Mouse (Mus musculus) Patski (cell line): ENCODE data around the gene Dppa5a. TPM values are rescaled to one million over a fixed set of nuclear protein-coding genes. Genes with fewer than 3 reads are reported as not detected.
"Not testable (repeated sequence)": the region's sequence is repeated elsewhere in the genome, so short reads cannot be mapped to it uniquely, and the experiment has no call there.

Experiments used
- ATAC-seq: fragments of 100-300 bp; one replicate; pipeline ENCODE4 v1.8.0; 2021
- CTCF ChIA-PET: fragments of 350-600 bp; sonication (Branson Sonifier 250); formaldehyde crosslinking; loops from one replicate; lab custom pipeline; 2022; ENCODE audit warnings: inconsistent platforms; lab: Charles Lee
- POLR2A ChIA-PET: fragments of 350-600 bp; sonication (Branson Sonifier 250); formaldehyde crosslinking; loops from one replicate; lab custom pipeline; 2022; ENCODE audit warnings: antibody characterized with exemption, inconsistent platforms; lab: Charles Lee
- DNase-seq: peaks from one replicate; pipeline ENCODE4 v3.0.0-alpha.2; 2011; ENCODE audit warnings: low read depth, low spot score
- H3K27me3 ChIP-seq: fragments of 371-371 bp; one replicate; pipeline ENCODE4 v1.5.1; 2021
- CTCF ChIP-seq: fragments of 100-300 bp; IDR thresholded peaks from one replicate; pipeline ENCODE4 v1.5.1; 2021
- in situ Hi-C: fragments of 300-500 bp; cut with MboI; formaldehyde crosslinking; loops from 3 replicates; pipeline ENCODE4 v1.11.1; 2018; ENCODE audit warnings: low pct_unique_long_range_greater_than_20kb, mixed read lengths
- polyA plus RNA-seq: library from polyadenylated mRNA; unstranded; gene quantifications from one replicate; pipeline ENCODE4 v1.2.3, GENCODE M21; 2021

The Dppa5a gene
- polyA plus RNA-seq = not detected

- in situ Hi-C loops = loop anchor here (25.0 kb wide), 1 partner anchor 169 kb away; no protein-coding TSS in a partner anchor
- POLR2A ChIA-PET, DNase-seq, H3K27me3 ChIP-seq, ATAC-seq, CTCF ChIA-PET: not testable (repeated sequence)
Measured at GRCm38 (mm10) chr9:78367959-78368358, at the start of gene Dppa5a. Gene Dppa5a (minus strand): TSS chr9:78368177.

DNA sequence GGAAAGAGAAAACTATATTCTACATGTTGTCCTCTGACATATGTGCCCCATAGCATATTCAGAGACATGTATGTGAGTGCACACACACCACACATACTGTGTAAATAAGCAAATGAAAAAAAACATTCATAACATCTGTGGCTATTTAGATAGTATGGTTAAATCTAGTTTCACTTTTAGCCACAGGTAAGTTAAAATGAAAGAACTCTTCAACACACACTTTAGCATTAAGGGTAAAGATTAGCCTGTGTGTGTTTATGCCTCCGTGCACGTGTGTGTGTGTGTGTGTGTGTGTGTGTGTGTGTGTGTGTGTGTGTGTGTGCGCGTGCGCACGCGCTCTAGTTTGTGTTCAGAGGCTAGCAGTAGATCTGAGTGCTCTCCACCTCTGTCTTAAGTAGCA lies 33.6 kb upstream of the Dppa5a start:
- no peak for DNase-seq
- POLR2A ChIA-PET = no interaction called here
- CTCF ChIA-PET = no interaction called here
- in situ Hi-C loops = no loop called here
- peaks cover 16% of the 10 kb centered on the region for H3K27me3 ChIP-seq
- no peak for TF ChIP-seq CTCF
- no peak for ATAC-seq

GRCm38 (mm10) chr9:78400570-78400969 lies 32.6 kb upstream of the Dppa5a start:
- CTCF ChIA-PET = no interaction called here
- in situ Hi-C loops = no loop called here
- TF ChIP-seq CTCF = no peak
- POLR2A ChIA-PET = no interaction called here
- DNase-seq (no peak), ATAC-seq (no peak)
- H3K27me3 ChIP-seq = peaks cover 19% of the 10 kb centered on the region

DNA sequence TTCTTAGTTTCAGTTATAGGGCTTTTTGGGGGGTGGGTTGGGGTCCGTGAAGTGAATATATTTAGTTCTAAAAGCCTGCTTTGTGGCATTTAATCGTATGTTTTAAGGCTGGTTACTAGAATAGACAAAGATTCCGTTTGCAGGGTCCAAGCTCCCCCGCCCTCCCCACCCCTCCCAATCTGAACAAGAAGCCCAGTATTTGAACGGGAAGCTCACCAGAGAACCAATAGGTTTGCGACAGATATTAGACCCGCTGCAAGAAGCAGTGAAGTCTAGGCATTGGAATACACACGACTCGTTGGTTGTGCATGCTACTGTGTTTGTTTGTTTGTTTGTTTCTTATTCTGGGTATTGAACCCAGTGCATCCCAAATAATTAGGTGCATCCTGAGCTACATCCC lies 28.5 kb upstream of the Dppa5a start:
- peaks cover 35% of the 10 kb centered on the region for H3K27me3 ChIP-seq
- in situ Hi-C loops = no loop called here
- no peak for TF ChIP-seq CTCF
- no peak for DNase-seq
- ChIA-PET POLR2A (no interaction called here), CTCF (interaction anchor here (0.7 kb wide), 1 partner anchor 10 kb away, joined by 3 read pairs; no protein-coding TSS in a partner anchor)
- ATAC-seq = no peak

GRCm38 (mm10) chr9:78395630-78396351 lies 27.8 kb upstream of the Dppa5a start, which contains the start of gene Ddx43:
Gene Ddx43 (plus strand): TSS chr9:78395777.
- H3K27me3 ChIP-seq = peaks cover 39% of the 10 kb centered on the region
- in situ Hi-C loops = no loop called here
- no peak for DNase-seq
- no peak for ATAC-seq
- TF ChIP-seq CTCF = no peak
- CTCF ChIA-PET = no interaction called here
- POLR2A ChIA-PET = no interaction called here

DNA sequence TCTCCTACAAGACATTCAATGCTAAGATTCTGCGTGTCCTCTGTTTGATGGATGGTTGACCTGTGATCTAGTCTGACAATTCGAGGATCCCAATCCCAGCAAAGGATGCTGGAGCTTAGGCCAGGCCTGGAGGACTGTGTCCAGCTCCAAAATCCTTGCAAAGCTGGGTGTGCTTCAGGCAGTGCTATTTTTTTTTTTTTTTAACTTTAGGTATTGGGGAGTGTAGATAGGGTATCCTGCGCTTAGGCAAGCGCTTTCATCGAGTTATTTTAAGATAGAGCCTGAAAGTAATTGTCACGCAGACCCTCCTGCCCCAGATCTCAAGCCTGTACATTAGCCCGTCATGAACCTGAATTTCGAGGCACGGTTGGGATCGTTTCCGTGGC lies 27.3 kb upstream of the Dppa5a start:
- POLR2A ChIA-PET = no interaction called here
- ATAC-seq (no peak), DNase-seq (no peak)
- CTCF ChIA-PET = no interaction called here
- H3K27me3 ChIP-seq = peaks cover 39% of the 10 kb centered on the region
- no peak for TF ChIP-seq CTCF
- in situ Hi-C loops = no loop called here

GRCm38 (mm10) chr9:78394602-78395001 lies 26.6 kb upstream of the Dppa5a start:
- in situ Hi-C loops = no loop called here
- TF ChIP-seq CTCF = no peak
- no peak for DNase-seq
- POLR2A ChIA-PET = no interaction called here
- CTCF ChIA-PET = no interaction called here
- ATAC-seq = no peak
- H3K27me3 ChIP-seq = peaks cover 39% of the 10 kb centered on the region

DNA sequence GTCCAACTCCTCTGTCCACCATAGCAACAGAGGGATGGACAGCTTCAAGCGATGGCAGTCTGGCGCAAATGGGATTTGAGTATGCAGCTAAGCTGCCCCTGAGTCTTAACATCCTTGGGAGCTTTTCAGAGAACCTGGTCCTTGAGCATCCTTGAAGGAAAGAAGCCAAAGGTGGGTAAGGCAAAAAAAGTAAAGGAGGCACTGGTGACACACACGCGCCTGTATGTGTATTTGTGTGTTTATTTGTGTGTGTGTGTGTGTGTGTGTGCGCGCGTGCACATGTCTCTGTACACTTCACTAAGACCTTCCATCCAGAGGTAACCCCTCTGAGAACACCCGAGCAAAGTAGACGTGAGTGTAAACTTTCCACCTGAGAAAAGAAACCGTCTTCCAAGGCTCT lies 25.8 kb upstream of the Dppa5a start:
- CTCF ChIA-PET = no interaction called here
- POLR2A ChIA-PET = no interaction called here
- ATAC-seq (no peak), DNase-seq (no peak)
- in situ Hi-C loops = no loop called here
- TF ChIP-seq CTCF = no peak
- peaks cover 31% of the 10 kb centered on the region for H3K27me3 ChIP-seq

DNA sequence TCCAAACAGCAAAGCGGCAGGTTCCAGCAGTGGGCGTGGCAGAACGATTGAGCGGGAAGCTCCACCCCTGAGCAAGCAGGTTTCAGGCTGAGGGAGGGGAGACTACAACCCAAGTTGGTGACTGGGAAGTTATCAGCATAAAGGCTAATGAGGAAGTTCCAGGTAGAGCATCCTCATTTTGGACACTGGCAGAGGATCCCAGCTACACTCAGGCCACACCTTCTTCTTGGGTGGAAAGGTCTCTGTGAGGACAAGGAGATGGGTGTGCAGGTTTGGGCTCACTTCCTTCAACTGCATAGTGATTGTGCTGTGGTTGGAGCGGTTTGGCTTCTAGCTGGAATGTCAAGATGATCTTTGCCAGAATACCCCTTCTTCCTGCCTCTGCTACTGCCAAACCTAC lies 22.0 kb upstream of the Dppa5a start:
- POLR2A ChIA-PET = no interaction called here

GRCm38 (mm10) chr9:78386947-78387346 lies 19.0 kb upstream of the Dppa5a start:
- no peak for TF ChIP-seq CTCF
- ATAC-seq = no peak
- CTCF ChIA-PET = interaction anchor here (0.6 to 1.3 kb wide), 3 partner anchors 20 to 165 kb away, joined by 3 read pairs; no protein-coding TSS in a partner anchor
- peaks cover 6% of the 10 kb centered on the region for H3K27me3 ChIP-seq
- POLR2A ChIA-PET = no interaction called here
- DNase-seq = no peak
- in situ Hi-C loops = loop anchor here (10.0 kb wide), 1 partner anchor 62 kb away; the partner anchor contains the start of gene Omt2b

More for the DNA sequence above, 22.0 kb upstream of the Dppa5a start:
- TF ChIP-seq CTCF = no peak
- H3K27me3 ChIP-seq = peaks cover 17% of the 10 kb centered on the region
- in situ Hi-C loops = loop anchor here (10.0 kb wide), 1 partner anchor 65 kb away; the partner anchor contains the start of gene Omt2b
- CTCF ChIA-PET = interaction anchor here (1.1 kb wide), 1 partner anchor 50 kb away, joined by 3 read pairs; no protein-coding TSS in a partner anchor
- DNase-seq (no peak), ATAC-seq (no peak)

DNA sequence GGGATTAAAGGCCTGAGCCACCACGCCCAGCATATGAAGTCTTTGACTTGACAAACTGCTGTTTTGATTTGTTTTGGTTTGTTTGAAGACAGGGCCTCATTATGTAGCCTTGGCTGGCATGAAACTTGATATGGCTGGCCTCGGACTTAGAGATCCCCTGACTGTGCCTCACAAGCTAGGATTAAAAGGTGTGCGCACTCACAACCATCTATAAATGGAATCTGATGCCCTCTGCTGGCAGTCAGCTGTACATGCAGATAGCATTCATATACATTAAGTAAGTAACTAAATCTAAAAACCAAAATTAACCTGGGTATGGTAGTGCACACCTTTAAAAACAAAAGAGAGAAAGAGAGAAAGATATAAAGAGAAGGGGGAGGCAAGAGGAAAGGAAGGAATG lies 17.9 kb upstream of the Dppa5a start:
- in situ Hi-C loops = loop anchor here (10.0 kb wide), 1 partner anchor 61 kb away; the partner anchor contains the start of gene Omt2b
- peak; percentile 72 for TF ChIP-seq CTCF
- H3K27me3 ChIP-seq = no peaks in the 10 kb centered on the region
- ChIA-PET POLR2A (interaction anchor here (1.1 kb wide), 1 partner anchor 15 kb away, joined by 4 read pairs; no protein-coding TSS in a partner anchor), CTCF (interaction anchor here (0.6 to 1.8 kb wide), 4 partner anchors 23 to 1441 kb away, joined by 3 to 6 read pairs (median 3); no protein-coding TSS in a partner anchor)
- DNase-seq (no peak), ATAC-seq (no peak)
